Mouse (Mus musculus) small intestine, adult 2 months (tissue): ENCODE data around the gene Git2. TPM values are rescaled to one million over a fixed set of nuclear protein-coding genes. Genes with fewer than 3 reads are reported as not detected.

Experiments
- H3K27ac ChIP-seq: fragments of 200-500 bp; 2 replicates; pipeline ENCODE4 v1.5.1; 2012; ENCODE audit warnings: low read depth, low read length, control low read depth, inconsistent platforms; ENCODE audit not compliant: insufficient read depth
- H3K27me3 ChIP-seq: fragments of 200-500 bp; 2 replicates; pipeline ENCODE4 v1.6.1; 2012; ENCODE audit warnings: mild to moderate bottlenecking, moderate library complexity, low read length, inconsistent platforms; ENCODE audit not compliant: control insufficient read depth, insufficient read depth
- H3K36me3 ChIP-seq: fragments of 200-500 bp; 2 replicates; pipeline ENCODE4 v1.6.1; 2012; ENCODE audit warnings: mild to moderate bottlenecking, low read length, control low read depth, inconsistent platforms; ENCODE audit not compliant: control insufficient read depth, insufficient read depth
- H3K4me1 ChIP-seq: fragments of 200-500 bp; 2 replicates; pipeline ENCODE4 v1.6.1; 2012; ENCODE audit warnings: low read length, inconsistent platforms, mixed read lengths; ENCODE audit not compliant: control insufficient read depth, insufficient read depth, insufficient read length
- H3K4me3 ChIP-seq: fragments of 200-500 bp; 2 replicates; pipeline ENCODE4 v1.5.1; 2012; ENCODE audit warnings: low read depth, mild to moderate bottlenecking, control low read depth, inconsistent platforms, low read length, moderate library complexity
- CTCF ChIP-seq: fragments of 200-500 bp; IDR thresholded peaks from 2 replicates; pipeline ENCODE4 v1.5.1; 2012; ENCODE audit warnings: low read depth, mild to moderate bottlenecking, control low read depth, inconsistent platforms, low read length, moderate library complexity, mixed read lengths; ENCODE audit not compliant: insufficient replicate concordance, insufficient read length; ENCODE audit errors: extremely low read depth
- POLR2A ChIP-seq: fragments of 200-500 bp; IDR thresholded peaks from 2 replicates; pipeline ENCODE4 v1.6.1; 2012; ENCODE audit warnings: low read depth, mild to moderate bottlenecking, control low read depth, inconsistent platforms, low read length, moderate library complexity
- WGBS: fragments of 180-500 bp; shearing (Covaris S2); methylation state at CpG from one replicate; pipeline ENCODE4 v1.1.7; 2018; 5-methylcytosine and 5-hydroxymethylcytosine counted together
- polyA plus RNA-seq: library from polyadenylated mRNA; depleted of rRNA; stranded (reverse); fragments of >200 nt; gene quantifications from 2 replicates; pipeline ENCODE4 v1.2.3, GENCODE M21; 2012

The Git2 gene
- polyA plus RNA-seq, 1 experiment, result 25.1 TPM

- peaks cover 9% of the 10 kb centered on the region for H3K36me3 ChIP-seq
- 87% methylated on average over 10 of the region's 10 CpGs for WGBS
- no peaks in the 10 kb centered on the region for H3K27me3 ChIP-seq
- no peak overlapping the region for H3K27ac ChIP-seq
- TF ChIP-seq CTCF (no peak), POLR2A (no peak)
- H3K4me1 ChIP-seq, result peaks cover 11% of the 10 kb centered on the region
- H3K4me3 ChIP-seq, result no peak overlapping the region
Observed at GRCm38 (mm10) chr5:114721969-114722368, 53.3 kb downstream of the Git2 start.

DNA sequence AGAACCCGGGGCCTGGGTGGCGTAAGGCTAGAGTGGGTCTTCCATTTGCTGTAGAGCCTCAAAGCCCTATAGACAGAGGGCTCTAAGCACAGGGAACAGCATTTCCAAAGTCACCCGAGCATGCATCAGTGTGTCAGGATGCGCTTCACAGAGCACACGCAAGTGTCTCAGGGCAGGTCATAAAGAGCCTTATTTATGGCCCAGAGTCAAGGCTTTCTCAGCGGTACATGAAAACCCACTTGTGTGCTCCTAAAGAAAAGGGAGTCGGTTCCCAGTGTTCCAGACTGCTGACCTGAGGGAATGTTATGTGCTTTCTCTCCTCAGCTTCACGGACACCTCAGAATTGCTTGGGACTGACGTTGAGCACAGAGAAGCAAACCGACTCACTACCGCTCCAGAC, 54.5 kb downstream of the Git2 start:
- H3K36me3 ChIP-seq, result peaks cover 13% of the 10 kb centered on the region
- H3K27me3 ChIP-seq, result no peaks in the 10 kb centered on the region
- H3K27ac ChIP-seq, result no peak overlapping the region

GRCm38 (mm10) chr5:114719928-114720270, 55.4 kb downstream of the Git2 start:
- WGBS, result 95% methylated on average over 6 of the region's 6 CpGs
- H3K4me1 ChIP-seq, result peaks cover 11% of the 10 kb centered on the region
- peaks cover 18% of the 10 kb centered on the region for H3K36me3 ChIP-seq
- H3K4me3 ChIP-seq, result no peak overlapping the region
- TF ChIP-seq POLR2A, result no peak
- no peak for TF ChIP-seq CTCF
- H3K27ac ChIP-seq, result no peak overlapping the region
- H3K27me3 ChIP-seq, result no peaks in the 10 kb centered on the region

More for the DNA sequence above, 54.5 kb downstream of the Git2 start:
- WGBS, result 92% methylated on average over 11 of the region's 11 CpGs
- TF ChIP-seq CTCF, result no peak
- TF ChIP-seq POLR2A, result no peak
- no peak overlapping the region for H3K4me3 ChIP-seq
- H3K4me1 ChIP-seq, result peaks cover 11% of the 10 kb centered on the region

GRCm38 (mm10) chr5:114719003-114719927, 56.1 kb downstream of the Git2 start:
- Histone ChIP-seq H3K4me3 (no peak overlapping the region), H3K27me3 (no peaks in the 10 kb centered on the region), H3K27ac (peak overlapping the region; percentile 66), H3K4me1 (peaks cover 11% of the 10 kb centered on the region), H3K36me3 (peaks cover 20% of the 10 kb centered on the region)
- TF ChIP-seq POLR2A (no peak), CTCF (no peak)
- whole genome bisulfite sequencing, result 58% methylated on average over 20 of the region's 20 CpGs

- no peaks in the 10 kb centered on the region for H3K27me3 ChIP-seq
- peak overlapping the region; percentile 66 for H3K27ac ChIP-seq
- H3K4me1 ChIP-seq, result peaks cover 11% of the 10 kb centered on the region
- TF ChIP-seq CTCF (no peak), POLR2A (no peak)
- no peak overlapping the region for H3K4me3 ChIP-seq
- peaks cover 22% of the 10 kb centered on the region for H3K36me3 ChIP-seq
- WGBS, result 85% methylated on average over 13 of the region's 13 CpGs
Observed at GRCm38 (mm10) chr5:114718483-114718882, 56.8 kb downstream of the Git2 start.

DNA sequence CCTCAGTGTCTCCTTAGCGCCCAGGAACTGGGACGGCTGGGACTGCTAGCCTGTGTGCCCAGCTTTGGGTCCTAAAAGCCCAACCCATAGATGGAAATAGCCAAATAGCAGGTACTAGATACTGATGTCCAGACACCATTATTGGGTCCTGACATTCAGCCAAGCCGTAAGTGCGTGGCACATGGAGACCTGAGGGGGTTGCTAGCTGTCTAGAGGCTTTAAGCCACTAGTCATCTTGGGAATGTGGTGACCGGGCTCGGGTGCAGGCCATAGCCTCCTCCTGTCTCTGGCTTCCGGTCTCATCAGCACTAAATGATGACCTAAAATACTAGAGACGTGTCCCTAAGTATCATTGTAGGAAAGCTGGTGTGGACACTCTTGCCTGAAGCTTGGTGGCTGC, 57.4 kb downstream of the Git2 start:
- no peak for TF ChIP-seq CTCF
- TF ChIP-seq POLR2A, result no peak
- Histone ChIP-seq H3K36me3 (peaks cover 23% of the 10 kb centered on the region), H3K4me1 (peaks cover 11% of the 10 kb centered on the region), H3K4me3 (no peak overlapping the region), H3K27me3 (no peaks in the 10 kb centered on the region), H3K27ac (no peak overlapping the region)
- 97% methylated on average over 8 of the region's 8 CpGs for WGBS

GRCm38 (mm10) chr5:114717292-114717691, 58.0 kb downstream of the Git2 start:
- WGBS, result 91% methylated on average over 12 of the region's 12 CpGs
- H3K27ac ChIP-seq, result no peak overlapping the region
- TF ChIP-seq POLR2A (no peak), CTCF (no peak)
- no peaks in the 10 kb centered on the region for H3K27me3 ChIP-seq
- H3K4me1 ChIP-seq, result peaks cover 11% of the 10 kb centered on the region
- no peak overlapping the region for H3K4me3 ChIP-seq
- peaks cover 26% of the 10 kb centered on the region for H3K36me3 ChIP-seq
